Mouse (Mus musculus) small intestine, adult 2 months (tissue): Measurements from ENCODE around the gene H13.

ENCODE experiments used
- CTCF ChIP-seq: fragments of 200-500 bp; IDR thresholded peaks from 2 replicates; pipeline ENCODE4 v1.5.1; 2012; ENCODE audit warnings: low read depth, mild to moderate bottlenecking, control low read depth, inconsistent platforms, low read length, moderate library complexity, mixed read lengths; ENCODE audit not compliant: insufficient replicate concordance, insufficient read length; ENCODE audit errors: extremely low read depth
- POLR2A ChIP-seq: fragments of 200-500 bp; IDR thresholded peaks from 2 replicates; pipeline ENCODE4 v1.6.1; 2012; ENCODE audit warnings: low read depth, mild to moderate bottlenecking, control low read depth, inconsistent platforms, low read length, moderate library complexity

DNA sequence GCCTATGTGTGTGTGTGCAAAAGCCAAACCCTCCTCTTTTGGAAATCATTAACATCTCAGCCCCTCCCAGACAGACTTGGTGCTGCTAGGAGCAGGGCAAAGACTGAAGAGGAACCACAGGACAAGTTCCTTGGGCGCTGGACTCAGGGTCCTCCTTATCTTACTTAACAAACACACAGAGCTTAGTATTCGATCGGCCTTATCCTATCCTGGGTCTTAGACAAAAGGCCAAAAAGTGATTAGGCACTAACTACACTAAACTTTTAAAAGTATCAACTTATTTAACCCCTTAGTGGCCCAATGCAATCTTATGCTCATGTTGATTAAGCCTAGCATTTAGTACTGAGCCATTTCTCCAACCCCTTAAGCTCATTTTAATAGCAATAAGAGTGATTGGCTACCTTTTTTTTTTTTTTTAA is 70.6 kb downstream of the H13 start:
- TF ChIP-seq CTCF = no peak
- TF ChIP-seq POLR2A = no peak
